Mouse (Mus musculus): ENCODE measurements around the gene Cnn3.

GRCm38 (mm10) chr3:121465795-121466194, 39.5 kb downstream of the Cnn3 start:
- TF ChIP-seq CTCF (IDR thresholded peaks at IDR 0.05; ENCODE audit: low read depth) (no peak), EP300 (IDR thresholded peaks at IDR 0.05; ENCODE audit: low read depth) (no peak)

All from liver, postnatal 0 days (tissue).